ENCODE assay signal across 17 mouse cellular contexts in the genomic region with DNA sequence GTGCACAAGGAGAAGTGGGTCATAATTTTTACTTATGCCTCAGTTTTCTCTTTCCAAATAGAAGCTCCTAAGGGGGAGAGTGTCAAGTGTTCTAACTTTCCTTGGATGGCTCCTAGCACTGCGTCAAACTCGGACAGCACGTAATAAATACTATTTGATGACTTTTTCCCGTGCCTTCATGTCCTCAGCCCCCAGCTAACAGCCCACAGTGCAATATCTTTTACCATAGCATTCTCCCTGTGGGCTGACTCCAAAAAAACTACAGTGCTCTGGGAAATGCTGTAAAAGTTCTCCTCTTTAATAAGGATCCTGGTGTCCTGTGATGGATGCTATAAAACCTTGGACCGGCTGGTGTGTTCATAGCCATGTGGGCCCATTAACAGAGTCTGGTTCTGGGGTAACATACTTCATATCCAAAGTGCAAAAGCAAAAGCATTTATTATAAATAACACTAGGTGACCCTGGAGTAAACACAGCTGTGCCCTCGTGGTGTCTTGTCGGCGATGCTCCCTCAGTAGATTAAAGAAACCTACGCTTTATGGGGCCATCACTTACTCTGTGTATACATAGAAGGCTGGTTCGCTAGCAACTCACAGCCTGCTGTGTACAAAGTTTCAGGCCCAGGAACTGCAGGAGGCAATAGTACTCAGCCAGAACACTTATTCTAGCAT.
A peak's percentile ranks its signal among the peaks of the same experiment; 100 is the strongest.
DNase-seq lines count a peak whose midpoint lies in the region; ATAC-seq lines count a peak whose summit lies in the region.
"Had no signal": no experiment of that assay in that cellular context is flagged by ENCODE, and none has a peak within 500 bp of the region (broad histone marks: within the 10 kb centered on the region; RNA-seq: fewer than 3 reads in every experiment).

No protein-coding gene starts in this region.

- DNase-seq in kidney, postnatal 14 days = no peak
- no peak for DNase-seq in lung, postnatal 25 days (ENCODE audit: low spot score)
- peak; percentile 21 for DNase-seq in lung, postnatal 36 days
- no peak for DNase-seq in adrenal gland, adult 18-20 months (ENCODE audit: low spot score in 2 of 2)
- DNase-seq in right cerebral cortex, postnatal 10 days (ENCODE audit: low spot score in 2 of 2) = no peak
- DNase-seq: cerebellum, adult 18-20 months; heart, postnatal 4 days; midbrain, embryonic 14.5 days; thymus, adult 2 months had no signal

- H3K4me1 ChIP-seq in kidney, embryonic 14.5 days (ENCODE audit: control insufficient read depth, insufficient read depth, low read length) = peaks cover 25% of the 10 kb centered on the region
- peaks cover 32% of the 10 kb centered on the region for H3K4me1 ChIP-seq in lung, embryonic 15.5 days
- peaks cover 23% of the 10 kb centered on the region for H3K4me1 ChIP-seq in limb, embryonic 12.5 days (replicated peaks)
- H3K4me1 ChIP-seq: forebrain, embryonic 15.5 days had no signal

- no peak overlapping the region for H3K9ac ChIP-seq in kidney, embryonic 14.5 days (ENCODE audit: low read depth, low read length)
- H3K9ac ChIP-seq in lung, embryonic 15.5 days = no peak overlapping the region
- H3K9ac ChIP-seq in limb, embryonic 12.5 days (replicated peaks) = no peak overlapping the region
- H3K9ac ChIP-seq: forebrain, embryonic 15.5 days; heart, embryonic 13.5 days had no signal

- H3K4me3 ChIP-seq in kidney, embryonic 14.5 days (ENCODE audit: low read length) = no peak overlapping the region
- no peak overlapping the region for H3K4me3 ChIP-seq in lung, embryonic 15.5 days
- H3K4me3 ChIP-seq in limb, embryonic 12.5 days (replicated peaks) = no peak overlapping the region
- H3K4me3 ChIP-seq: forebrain, embryonic 15.5 days had no signal

- no peaks in the 10 kb centered on the region for H3K27me3 ChIP-seq in kidney, embryonic 14.5 days (ENCODE audit: control insufficient read depth, insufficient read depth, low read length)
- no peaks in the 10 kb centered on the region; the same call in 1 of the 2 replicates for H3K27me3 ChIP-seq in lung, embryonic 15.5 days
- H3K27me3 ChIP-seq in limb, embryonic 12.5 days = no peaks in the 10 kb centered on the region
- H3K27me3 ChIP-seq: CH12.LX; forebrain, embryonic 15.5 days had no signal

- peak; percentile 78 for ATAC-seq in kidney, embryonic 14.5 days (ENCODE audit: low FRiP score, low TSS enrichment)
- ATAC-seq in lung, embryonic 15.5 days (ENCODE audit: borderline replicate concordance, extremely low read depth, low FRiP score, low TSS enrichment) = peak; percentile 79; the same call in 1 of the 2 replicates
- peak; percentile 43; the same call in 1 of the 2 replicates for ATAC-seq in limb, embryonic 12.5 days (ENCODE audit: insufficient number of reproducible peaks, insufficient read depth, low FRiP score, low TSS enrichment, low read depth)
- ATAC-seq: forebrain, embryonic 15.5 days; hindbrain, embryonic 16.5 days had no signal

- H3K9me3 ChIP-seq in kidney, embryonic 14.5 days (ENCODE audit: control insufficient read depth, low read length) = no peaks in the 10 kb centered on the region
- H3K9me3 ChIP-seq in lung, embryonic 15.5 days = no peaks in the 10 kb centered on the region
- H3K9me3 ChIP-seq in limb, embryonic 12.5 days = 0 out of 2 replicates have a peak, but pooled peaks cover 3% of the 10 kb centered on the region
- H3K9me3 ChIP-seq: forebrain, embryonic 15.5 days; heart, embryonic 13.5 days had no signal

- H3K27ac ChIP-seq in kidney, embryonic 14.5 days (ENCODE audit: low read depth, low read length) = peak overlapping the region; percentile 83
- 0 out of 2 replicates have a peak overlapping the region, but pooled peaks have one; percentile 4 for H3K27ac ChIP-seq in lung, embryonic 15.5 days
- H3K27ac ChIP-seq in limb, embryonic 12.5 days = peak overlapping the region; percentile 53; the same call in 1 of the 2 replicates
- H3K27ac ChIP-seq: forebrain, embryonic 15.5 days; macrophage had no signal

- 22% methylated on average over 10 of the region's 10 CpGs for WGBS in kidney, embryonic 14.5 days
- 19% methylated on average over 10 of the region's 10 CpGs for WGBS in lung, embryonic 15.5 days
- 13% methylated on average over 10 of the region's 10 CpGs for WGBS in limb, embryonic 12.5 days

- no peaks in the 10 kb centered on the region for H3K36me3 ChIP-seq in kidney, embryonic 14.5 days (ENCODE audit: control insufficient read depth, insufficient read depth, low read length)
- no peaks in the 10 kb centered on the region for H3K36me3 ChIP-seq in lung, embryonic 15.5 days
- H3K36me3 ChIP-seq in limb, embryonic 12.5 days = no peaks in the 10 kb centered on the region
- H3K36me3 ChIP-seq: forebrain, embryonic 15.5 days; heart, embryonic 13.5 days had no signal

- no peak overlapping the region for H3K4me2 ChIP-seq in kidney, embryonic 14.5 days (replicated peaks; ENCODE audit: low read depth, low read length)
- H3K4me2 ChIP-seq in lung, embryonic 15.5 days = 0 out of 2 replicates have a peak overlapping the region, but pooled peaks have one; percentile 29
- peak overlapping the region; percentile 30; the same call in 1 of the 2 replicates for H3K4me2 ChIP-seq in limb, embryonic 12.5 days
- H3K4me2 ChIP-seq: forebrain, embryonic 15.5 days had no signal

Comparison
In these comparisons a context has a peak if more than half of its experiments do, and no peak if none do; other contexts are left out.
1. H3K27ac ChIP-seq: peak in every context shown above with its lines; median percentile 83 in kidney, embryonic 14.5 days; 53 in limb, embryonic 12.5 days; 4 in lung, embryonic 15.5 days.